Mouse (Mus musculus) gastrocnemius, postnatal 36 days (tissue): ENCODE results near the gene Vars. TPM values are rescaled to one million over a fixed set of nuclear protein-coding genes. Genes with fewer than 3 reads are reported as not detected.
A peak's percentile ranks its signal among the peaks of the same experiment; 100 is the strongest.
"Not testable (repeated sequence)": the region's sequence is repeated elsewhere in the genome, so short reads cannot be mapped to it uniquely, and the experiment has no call there.

Experiments used
- DNase-seq, 2 experiments: peaks; one replicate each; pipeline ENCODE4 v3.0.0; 2022
- intact Hi-C: fragments of 180-260 bp; cut with DNase I; formaldehyde crosslinking; loops from one replicate; pipeline ENCODE4 v1.15.1; 2025
- long read RNA-seq, 2 experiments: library from polyadenylated mRNA; stranded (forward); transcript quantifications; one replicate each; pipeline ENCODE4 v2.0.0; 2021
- total RNA-seq, 2 experiments: library from RNA; stranded (reverse); gene quantifications; 2 replicates each; pipeline ENCODE4 v1.2.3; 2021

The Vars gene
- 10 to 100 TPM; 29.3 to 31.8 TPM for total RNA-seq
- long read RNA-seq, experiment 1, full-length matches to known transcripts, result 6 of 22 reads
- long read RNA-seq, experiment 1, partial matches to known transcripts, result 11 of 22 reads
- long read RNA-seq, experiment 1, other reads (novel, unspliced or antisense), result 5 of 22 reads
- long read RNA-seq, experiment 2, full-length matches to known transcripts, result 9 of 25 reads
- long read RNA-seq, experiment 2, partial matches to known transcripts, result 14 of 25 reads
- long read RNA-seq, experiment 2, other reads (novel, unspliced or antisense), result 2 of 25 reads

- DNase-seq, result peak; percentile 77 to 88
These were observed at the start of gene Vars for GRCm38 (mm10) chr17:35000717-35001451. Gene Vars, plus strand, starts transcription at chr17:35000987.

GRCm38 (mm10) chr17:34951636-34952377 is 49.0 kb upstream of the Vars start:
- intact Hi-C loops, result loop anchor here (2.0 kb wide), 1 partner anchor 29 kb away; the partner anchor contains the start of gene Lsm2
- DNase-seq, result no peak

More at GRCm38 (mm10) chr17:35000717-35001451, at the start of gene Vars:
- intact Hi-C loops, result no loop called here

- intact Hi-C loops, result loop anchor here (2.0 kb wide), 1 partner anchor 28 kb away; the partner anchor contains the start of gene Lsm2
- peak; percentile 70 to 75 for DNase-seq
These were observed 48.3 kb upstream of the Vars start for GRCm38 (mm10) chr17:34952378-34953040.

GRCm38 (mm10) chr17:34953258-34953657 is 47.5 kb upstream of the Vars start:
- DNase-seq, result no peak
- intact Hi-C loops, result loop anchor here (2.0 kb wide), 1 partner anchor 28 kb away; the partner anchor contains the start of gene Lsm2

GRCm38 (mm10) chr17:34953904-34954303 is 46.9 kb upstream of the Vars start:
- no peak for DNase-seq
- intact Hi-C loops, result loop anchor here (2.0 kb wide), 1 partner anchor 27 kb away; the partner anchor contains the start of gene Lsm2

GRCm38 (mm10) chr17:34954831-34955230 is 46.0 kb upstream of the Vars start:
- DNase-seq, result no peak
- intact Hi-C loops, result no loop called here

- intact Hi-C loops, result no loop called here
- no peak for DNase-seq
These were observed 44.9 kb upstream of the Vars start for GRCm38 (mm10) chr17:34955884-34956283.

GRCm38 (mm10) chr17:34956340-34956739 is 44.4 kb upstream of the Vars start:
- DNase-seq, result no peak
- intact Hi-C loops, result no loop called here

- DNase-seq, intact Hi-C loops: not testable (repeated sequence)
These were observed 43.5 kb upstream of the Vars start for GRCm38 (mm10) chr17:34957291-34957690.

GRCm38 (mm10) chr17:34957966-34958365 is 42.8 kb upstream of the Vars start:
- DNase-seq, intact Hi-C loops: not testable (repeated sequence)

GRCm38 (mm10) chr17:34958734-34959129 is 42.1 kb upstream of the Vars start:
- intact Hi-C loops, DNase-seq: not testable (repeated sequence)

GRCm38 (mm10) chr17:34959130-34959778 is 41.5 kb upstream of the Vars start, which contains the start of gene Hspa1b:
Gene Hspa1b, minus strand, starts transcription at chr17:34959238.
- DNase-seq, result peak; percentile 74 to 83
- intact Hi-C loops, result not testable (repeated sequence)

GRCm38 (mm10) chr17:34959881-34960515 is 40.8 kb upstream of the Vars start:
- no peak for DNase-seq
- intact Hi-C loops, result no loop called here

GRCm38 (mm10) chr17:34960702-34961493 is 39.9 kb upstream of the Vars start:
- no peak for DNase-seq
- intact Hi-C loops, result no loop called here

GRCm38 (mm10) chr17:34962125-34962524 is 38.7 kb upstream of the Vars start:
- no peak for DNase-seq
- intact Hi-C loops, result no loop called here

GRCm38 (mm10) chr17:34962841-34963240 is 37.9 kb upstream of the Vars start:
- no peak for DNase-seq

GRCm38 (mm10) chr17:34964640-34965049 is 36.1 kb upstream of the Vars start:
- no peak for DNase-seq
- intact Hi-C loops, result no loop called here

More at GRCm38 (mm10) chr17:34962841-34963240, 37.9 kb upstream of the Vars start:
- intact Hi-C loops, result no loop called here

GRCm38 (mm10) chr17:34965627-34966026 is 35.2 kb upstream of the Vars start:
- intact Hi-C loops, result no loop called here
- DNase-seq, result no peak
